Mouse (Mus musculus) olfactory bulb, adult 2 months (tissue): ENCODE measurements around the gene Sart1.

ENCODE experiments used
- CTCF ChIP-seq: fragments of 200-500 bp; IDR thresholded peaks from 2 replicates; pipeline ENCODE4 v1.5.1; 2012; ENCODE audit warnings: low read depth, mild to moderate bottlenecking, low read length, moderate library complexity; ENCODE audit not compliant: insufficient read depth
- POLR2A ChIP-seq: fragments of 200-500 bp; IDR thresholded peaks from 2 replicates; pipeline ENCODE4 v1.6.1; 2012; ENCODE audit warnings: mild to moderate bottlenecking, low read depth, low read length, moderate library complexity; ENCODE audit not compliant: insufficient read depth

- TF ChIP-seq CTCF (no peak), POLR2A (no peak)
These were observed 39.6 kb upstream of the Sart1 start for GRCm38 (mm10) chr19:5428083-5428482.
